Mouse (Mus musculus) layer of hippocampus, postnatal 36 days (tissue): ENCODE results near the gene Asb9. TPM values are rescaled to one million over a fixed set of nuclear protein-coding genes. Genes with fewer than 3 reads are reported as not detected.

ENCODE experiments used
- DNase-seq, 2 experiments: peaks; one replicate each; pipeline ENCODE4 v3.0.0; 2022
- total RNA-seq, 2 experiments: library from RNA; stranded (reverse); gene quantifications; 2 replicates each; pipeline ENCODE4 v1.2.3; 2021

Gene Asb9
- total RNA-seq = not detected

GRCm38 (mm10) chrX:164505709-164506498 lies at the start of gene Asb9:
Asb9 (plus strand) TSS chrX:164506327.
- no peak for DNase-seq

- DNase-seq = no peak
Measured at GRCm38 (mm10) chrX:164459205-164459878, 46.8 kb upstream of the Asb9 start.

GRCm38 (mm10) chrX:164502258-164502657 lies 3.9 kb upstream of the Asb9 start:
- no peak for DNase-seq

- DNase-seq = no peak
Measured at GRCm38 (mm10) chrX:164507068-164507467, 941 bp downstream of the Asb9 start.

GRCm38 (mm10) chrX:164508728-164509127 lies 2.6 kb downstream of the Asb9 start:
- no peak for DNase-seq

GRCm38 (mm10) chrX:164522138-164522537 lies 16.0 kb downstream of the Asb9 start:
- DNase-seq = no peak

GRCm38 (mm10) chrX:164526566-164526965 lies 20.4 kb downstream of the Asb9 start:
- DNase-seq = no peak

GRCm38 (mm10) chrX:164541436-164542317 lies 35.5 kb downstream of the Asb9 start:
- DNase-seq = no peak

- no peak for DNase-seq
Measured at GRCm38 (mm10) chrX:164570195-164570594, 64.1 kb downstream of the Asb9 start.

- DNase-seq = no peak
Measured at GRCm38 (mm10) chrX:164576967-164577366, 70.8 kb downstream of the Asb9 start.

Other genes with a start within 250 kb of the Asb9 start
- under 1 TPM; 0.70 to 0.81 TPM for gene Bmx, start 248.1 kb upstream of the Asb9 start, total RNA-seq
- 1 to 10 TPM; 5.8 to 6.6 TPM for gene Pir, start 237.0 kb upstream of the Asb9 start, total RNA-seq
- gene Vegfd, start 132.9 kb upstream of the Asb9 start, total RNA-seq = 1 to 10 TPM; 1.6 to 2.0 TPM
- gene Piga, start 86.5 kb upstream of the Asb9 start, total RNA-seq = 10 to 100 TPM; 10.6 to 12.3 TPM
- 1 to 10 TPM; 1.1 to 1.9 TPM for gene Asb11, start 69.3 kb upstream of the Asb9 start, total RNA-seq